Mouse (Mus musculus): ENCODE measurements around the gene Nadk.

Gene Nadk

GRCm38 (mm10) chr4:155561661-155562442, at the start of gene Nadk:
Gene Nadk (plus strand): TSS chr4:155562378.
- no peak for DNase-seq

GRCm38 (mm10) chr4:155514810-155515209, 47.4 kb upstream of the Nadk start:
- no peak for DNase-seq

GRCm38 (mm10) chr4:155517948-155518517, 44.1 kb upstream of the Nadk start:
- DNase-seq: no peak

- DNase-seq: no peak
These were observed 39.9 kb upstream of the Nadk start for GRCm38 (mm10) chr4:155522327-155522726.

- no peak for DNase-seq
These were observed 36.4 kb upstream of the Nadk start for GRCm38 (mm10) chr4:155525751-155526150.

GRCm38 (mm10) chr4:155529294-155529693, 32.9 kb upstream of the Nadk start:
- no peak for DNase-seq

GRCm38 (mm10) chr4:155549993-155550392, 12.2 kb upstream of the Nadk start:
- no peak for DNase-seq

GRCm38 (mm10) chr4:155550446-155550845, 11.7 kb upstream of the Nadk start:
- DNase-seq: no peak

- no peak for DNase-seq
These were observed 11.1 kb upstream of the Nadk start for GRCm38 (mm10) chr4:155551073-155551472.

- peak; percentile 52 to 57 for DNase-seq
These were observed 9.2 kb upstream of the Nadk start for GRCm38 (mm10) chr4:155552917-155553532.

- DNase-seq: no peak
These were observed 7.3 kb upstream of the Nadk start for GRCm38 (mm10) chr4:155554880-155555279.

GRCm38 (mm10) chr4:155555464-155555863, 6.7 kb upstream of the Nadk start:
- no peak for DNase-seq

GRCm38 (mm10) chr4:155559454-155559853, 2.7 kb upstream of the Nadk start:
- no peak for DNase-seq

GRCm38 (mm10) chr4:155560932-155561331, 1.2 kb upstream of the Nadk start:
- no peak for DNase-seq

- peak; percentile 64 to 72 for DNase-seq
These were observed 684 bp downstream of the Nadk start for GRCm38 (mm10) chr4:155562725-155563399.

- peak; percentile 91 to 96 for DNase-seq
These were observed 1.4 kb downstream of the Nadk start for GRCm38 (mm10) chr4:155563400-155564231.

GRCm38 (mm10) chr4:155564315-155565069, 2.3 kb downstream of the Nadk start:
- peak; percentile 34 to 42 for DNase-seq

- DNase-seq: no peak
These were observed 4.4 kb downstream of the Nadk start for GRCm38 (mm10) chr4:155566555-155566954.

- peak; percentile 26 to 51 for DNase-seq
These were observed 6.0 kb downstream of the Nadk start for GRCm38 (mm10) chr4:155568170-155568569.

- DNase-seq: no peak
These were observed 6.6 kb downstream of the Nadk start for GRCm38 (mm10) chr4:155568632-155569370.

GRCm38 (mm10) chr4:155569818-155570217, 7.6 kb downstream of the Nadk start:
- DNase-seq: no peak

Measured in cerebellum, adult 18-20 months (tissue).